Mouse (Mus musculus): ENCODE data around the gene Palm2. TPM values are rescaled to one million over a fixed set of nuclear protein-coding genes. Genes with fewer than 3 reads are reported as not detected.

Palm2 gene
- polyA plus RNA-seq, 1 experiment: 0.27 TPM

GRCm38 (mm10) chr4:57722296-57722695, 288.2 kb downstream of the Palm2 start:
- 93% methylated on average over 4 of the region's 4 CpGs for WGBS
- TF ChIP-seq POLR2A (IDR thresholded peaks at IDR 0.05; ENCODE audit: borderline replicate concordance, extremely low read depth, low read depth, low read length) (no peak), CTCF (IDR thresholded peaks at IDR 0.05; ENCODE audit: insufficient read depth, low read length) (no peak)
- H3K4me1 ChIP-seq (ENCODE audit: control insufficient read depth, insufficient read depth, low read length): no peaks in the 10 kb centered on the region
- DNase-seq: no peak
- H3K4me3 ChIP-seq (replicated peaks; ENCODE audit: extremely low read depth, low read depth, low read length): no peak overlapping the region

- H3K4me3 ChIP-seq (replicated peaks; ENCODE audit: extremely low read depth, low read depth, low read length): no peak overlapping the region
- DNase-seq: no peak
- WGBS: 72% methylated on average over 2 of the region's 2 CpGs
- H3K4me1 ChIP-seq (ENCODE audit: control insufficient read depth, insufficient read depth, low read length): no peaks in the 10 kb centered on the region; the same call in 1 of the 2 replicates
- no peak for TF ChIP-seq POLR2A (IDR thresholded peaks at IDR 0.05; ENCODE audit: borderline replicate concordance, extremely low read depth, low read depth, low read length)
- TF ChIP-seq CTCF (IDR thresholded peaks at IDR 0.05; ENCODE audit: insufficient read depth, low read length): peak; percentile 57
Measured at GRCm38 (mm10) chr4:57723659-57724058, 289.6 kb downstream of the Palm2 start.

GRCm38 (mm10) chr4:57725569-57725968, 291.5 kb downstream of the Palm2 start:
- no peak for DNase-seq
- no peak for TF ChIP-seq CTCF (IDR thresholded peaks at IDR 0.05; ENCODE audit: insufficient read depth, low read length)
- TF ChIP-seq POLR2A (IDR thresholded peaks at IDR 0.05; ENCODE audit: borderline replicate concordance, extremely low read depth, low read depth, low read length): no peak
- 58% methylated on average over 1 of the region's 1 CpGs for WGBS
- Histone ChIP-seq H3K4me3 (replicated peaks; ENCODE audit: extremely low read depth, low read depth, low read length) (no peak overlapping the region), H3K4me1 (ENCODE audit: control insufficient read depth, insufficient read depth, low read length) (peaks cover 13% of the 10 kb centered on the region)

- TF ChIP-seq POLR2A (IDR thresholded peaks at IDR 0.05; ENCODE audit: borderline replicate concordance, extremely low read depth, low read depth, low read length): no peak
- no peak for TF ChIP-seq CTCF (IDR thresholded peaks at IDR 0.05; ENCODE audit: insufficient read depth, low read length)
- no peak overlapping the region for H3K4me3 ChIP-seq (replicated peaks; ENCODE audit: extremely low read depth, low read depth, low read length)
- peaks cover 16% of the 10 kb centered on the region for H3K4me1 ChIP-seq (ENCODE audit: control insufficient read depth, insufficient read depth, low read length)
- no peak for DNase-seq
- 77% methylated on average over 4 of the region's 4 CpGs for WGBS
Measured at GRCm38 (mm10) chr4:57728611-57729183, 294.6 kb downstream of the Palm2 start.

GRCm38 (mm10) chr4:57730047-57730446, 296.0 kb downstream of the Palm2 start:
- TF ChIP-seq CTCF (IDR thresholded peaks at IDR 0.05; ENCODE audit: insufficient read depth, low read length) (no peak), POLR2A (IDR thresholded peaks at IDR 0.05; ENCODE audit: borderline replicate concordance, extremely low read depth, low read depth, low read length) (no peak)
- Histone ChIP-seq H3K4me1 (ENCODE audit: control insufficient read depth, insufficient read depth, low read length) (peaks cover 16% of the 10 kb centered on the region), H3K4me3 (replicated peaks; ENCODE audit: extremely low read depth, low read depth, low read length) (no peak overlapping the region)
- no peak for DNase-seq
- 61% methylated on average over 6 of the region's 6 CpGs for WGBS

- TF ChIP-seq POLR2A (IDR thresholded peaks at IDR 0.05; ENCODE audit: borderline replicate concordance, extremely low read depth, low read depth, low read length) (no peak), CTCF (IDR thresholded peaks at IDR 0.05; ENCODE audit: insufficient read depth, low read length) (no peak)
- DNase-seq: no peak
- Histone ChIP-seq H3K4me1 (ENCODE audit: control insufficient read depth, insufficient read depth, low read length) (peaks cover 16% of the 10 kb centered on the region), H3K4me3 (replicated peaks; ENCODE audit: extremely low read depth, low read depth, low read length) (no peak overlapping the region)
- 56% methylated on average over 11 of the region's 11 CpGs for WGBS
Measured at GRCm38 (mm10) chr4:57730801-57731598, 297.0 kb downstream of the Palm2 start.

GRCm38 (mm10) chr4:57732351-57732750, 298.3 kb downstream of the Palm2 start:
- Histone ChIP-seq H3K4me1 (ENCODE audit: control insufficient read depth, insufficient read depth, low read length) (peaks cover 16% of the 10 kb centered on the region), H3K4me3 (replicated peaks; ENCODE audit: extremely low read depth, low read depth, low read length) (no peak overlapping the region)
- WGBS: 85% methylated on average over 5 of the region's 5 CpGs
- TF ChIP-seq CTCF (IDR thresholded peaks at IDR 0.05; ENCODE audit: insufficient read depth, low read length) (no peak), POLR2A (IDR thresholded peaks at IDR 0.05; ENCODE audit: borderline replicate concordance, extremely low read depth, low read depth, low read length) (no peak)
- no peak for DNase-seq

- no peak for TF ChIP-seq POLR2A (IDR thresholded peaks at IDR 0.05; ENCODE audit: borderline replicate concordance, extremely low read depth, low read depth, low read length)
- Histone ChIP-seq H3K4me1 (ENCODE audit: control insufficient read depth, insufficient read depth, low read length) (peaks cover 16% of the 10 kb centered on the region), H3K4me3 (replicated peaks; ENCODE audit: extremely low read depth, low read depth, low read length) (no peak overlapping the region)
- DNase-seq: no peak
- WGBS: 71% methylated on average over 3 of the region's 3 CpGs
Measured at GRCm38 (mm10) chr4:57733445-57733844, 299.4 kb downstream of the Palm2 start.

GRCm38 (mm10) chr4:57735426-57735825, 301.4 kb downstream of the Palm2 start:
- DNase-seq: no peak
- no peak for TF ChIP-seq POLR2A (IDR thresholded peaks at IDR 0.05; ENCODE audit: borderline replicate concordance, extremely low read depth, low read depth, low read length)
- TF ChIP-seq CTCF (IDR thresholded peaks at IDR 0.05; ENCODE audit: insufficient read depth, low read length): no peak
- Histone ChIP-seq H3K4me1 (ENCODE audit: control insufficient read depth, insufficient read depth, low read length) (0 out of 2 replicates have a peak, but pooled peaks cover 4% of the 10 kb centered on the region), H3K4me3 (replicated peaks; ENCODE audit: extremely low read depth, low read depth, low read length) (no peak overlapping the region)
- 74% methylated on average over 5 of the region's 5 CpGs for WGBS
